Mouse (Mus musculus) ES-Bruce4 (cell line): ENCODE measurements around the gene Rerg.

ENCODE experiments used
- CTCF ChIP-seq: IDR thresholded peaks from one replicate; pipeline ENCODE4 v1.8.1; 2011; ENCODE audit warnings: low read depth, low read length
- EP300 ChIP-seq: IDR thresholded peaks from 2 replicates; pipeline ENCODE4 v1.6.1; 2011; ENCODE audit warnings: low read depth, low read length; ENCODE audit not compliant: insufficient read depth
- POLR2A ChIP-seq: IDR thresholded peaks from one replicate; pipeline ENCODE4 v1.8.1; 2011; ENCODE audit warnings: low read length; ENCODE audit not compliant: insufficient read depth

GRCm38 (mm10) chr6:137170646-137171045, 349 bp upstream of the Rerg start:
- TF ChIP-seq CTCF (no peak), POLR2A (no peak), EP300 (no peak)
